Comparison of ENCODE assay signal across 8 mouse cellular contexts in the genomic region with DNA sequence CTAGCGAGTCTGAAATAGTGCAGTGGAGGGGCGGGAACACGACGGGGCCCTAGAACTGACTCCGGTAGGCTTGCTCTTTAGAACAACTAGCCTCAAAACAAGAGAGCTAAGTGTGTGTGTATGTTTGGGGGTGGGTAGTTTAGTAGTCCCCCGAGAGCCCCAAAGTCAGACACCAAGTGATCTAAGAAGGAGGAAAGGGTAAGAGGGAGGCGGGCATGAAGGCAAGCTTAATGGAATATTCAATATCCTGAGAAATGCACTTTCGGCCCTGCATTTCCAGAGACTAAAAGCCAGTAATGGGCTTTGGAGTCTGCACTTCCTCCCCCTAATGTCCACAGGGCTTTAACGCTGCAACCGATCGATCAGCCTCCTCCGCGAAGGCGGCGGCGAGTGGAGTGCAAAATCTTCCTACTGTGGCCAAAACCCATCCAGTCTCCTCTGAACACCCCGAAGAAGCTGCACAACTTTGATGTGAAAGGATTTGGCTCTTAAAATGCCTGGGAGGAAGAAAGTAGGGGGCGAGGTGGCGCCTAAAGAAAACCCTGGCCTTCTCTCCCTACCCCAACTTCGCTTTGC. TPM values are rescaled to one million over a fixed set of nuclear protein-coding genes. Genes with fewer than 3 reads are reported as not detected.
A peak's percentile ranks its signal among the peaks of the same experiment; 100 is the strongest.
DNase-seq lines count a peak whose midpoint lies in the region; ATAC-seq and TF ChIP-seq lines count a peak whose summit lies in the region.

No protein-coding gene starts in this region.

- ATAC-seq in intestine, embryonic 14.5 days (replicated peaks; ENCODE audit: low FRiP score, low TSS enrichment, low read depth): no peak
- no peak for ATAC-seq in midbrain, embryonic 12.5 days (ENCODE audit: low FRiP score, low read depth)

- no peak for TF ChIP-seq POLR2A in thymus, adult 2 months (IDR thresholded peaks at IDR 0.05; ENCODE audit: control insufficient read depth, extremely low read depth, insufficient read depth, low read length, poor library complexity)

- no peak for TF ChIP-seq CTCF in thymus, adult 2 months (IDR thresholded peaks at IDR 0.05; ENCODE audit: borderline replicate concordance, control insufficient read depth, extremely low read depth, insufficient read depth, low read length, poor library complexity)

- peak overlapping the region; percentile 86 for H3K4me2 ChIP-seq in intestine, embryonic 14.5 days (ENCODE audit: low read length)
- peak overlapping the region; percentile 86 for H3K4me2 ChIP-seq in midbrain, embryonic 12.5 days (replicated peaks)

- peak overlapping the region; percentile 81 for H3K27ac ChIP-seq in forebrain, embryonic 10.5 days
- peak overlapping the region; percentile 81 for H3K27ac ChIP-seq in intestine, embryonic 14.5 days (ENCODE audit: low read depth)
- H3K27ac ChIP-seq in midbrain, embryonic 12.5 days (replicated peaks): no peak overlapping the region
- H3K27ac ChIP-seq in thymus, adult 2 months (ENCODE audit: control insufficient read depth, insufficient read depth, low read length): no peak overlapping the region

- H3K9me3 ChIP-seq in forebrain, embryonic 10.5 days: no peaks in the 10 kb centered on the region
- H3K9me3 ChIP-seq in intestine, embryonic 14.5 days (ENCODE audit: control insufficient read depth, low read length): no peaks in the 10 kb centered on the region
- no peaks in the 10 kb centered on the region for H3K9me3 ChIP-seq in midbrain, embryonic 12.5 days

- peak overlapping the region; percentile 54 for H3K9ac ChIP-seq in intestine, embryonic 14.5 days (ENCODE audit: low read length)
- 0 out of 2 replicates have a peak overlapping the region, but pooled peaks have one; percentile 48 for H3K9ac ChIP-seq in midbrain, embryonic 12.5 days (replicated peaks)

- WGBS in forebrain, embryonic 10.5 days: 2% methylated on average over 20 of the region's 20 CpGs
- 9% methylated on average over 20 of the region's 20 CpGs for WGBS in intestine, embryonic 14.5 days
- 4% methylated on average over 20 of the region's 20 CpGs for WGBS in midbrain, embryonic 12.5 days
- WGBS in thymus, adult 2 months: 34% methylated on average over 20 of the region's 20 CpGs

- DNase-seq in adrenal gland, postnatal 10 days: peak; percentile 4
- no peak for DNase-seq in adrenal gland, adult 18-20 months (ENCODE audit: low spot score in 2 of 2)
- DNase-seq in forebrain, embryonic 10.5 days (ENCODE audit: extremely low spot score, low spot score): peak; percentile 24
- DNase-seq in intestine, embryonic 14.5 days (ENCODE audit: low spot score): peak; percentile 76
- no peak for DNase-seq in thymus, adult 2 months
- no peak for DNase-seq in frontal cortex, postnatal 10 days (ENCODE audit: low spot score in 2 of 2)
- DNase-seq in layer of hippocampus, postnatal 36 days: no peak

- no peaks in the 10 kb centered on the region for H3K36me3 ChIP-seq in forebrain, embryonic 10.5 days (replicated peaks)
- no peaks in the 10 kb centered on the region for H3K36me3 ChIP-seq in intestine, embryonic 14.5 days (ENCODE audit: control insufficient read depth, insufficient read depth, low read length)
- no peaks in the 10 kb centered on the region for H3K36me3 ChIP-seq in midbrain, embryonic 12.5 days
- H3K36me3 ChIP-seq in thymus, adult 2 months (ENCODE audit: control insufficient read depth, insufficient read depth, low read length): no peaks in the 10 kb centered on the region

- H3K27me3 ChIP-seq in forebrain, embryonic 10.5 days (ENCODE audit: poor library complexity, severe bottlenecking): peaks cover 63% of the 10 kb centered on the region
- 0 out of 2 replicates have a peak, but pooled peaks cover 2% of the 10 kb centered on the region for H3K27me3 ChIP-seq in intestine, embryonic 14.5 days (replicated peaks; ENCODE audit: control insufficient read depth, insufficient read depth, low read length)
- H3K27me3 ChIP-seq in midbrain, embryonic 12.5 days: peaks cover 36% of the 10 kb centered on the region
- peaks cover 8% of the 10 kb centered on the region for H3K27me3 ChIP-seq in thymus, adult 2 months (ENCODE audit: control insufficient read depth, insufficient read depth, low read length)

- H3K4me3 ChIP-seq in forebrain, embryonic 10.5 days: peak overlapping the region; percentile 60
- peak overlapping the region; percentile 63 for H3K4me3 ChIP-seq in intestine, embryonic 14.5 days (ENCODE audit: low read depth, low read length)
- peak overlapping the region; percentile 50 for H3K4me3 ChIP-seq in midbrain, embryonic 12.5 days
- no peak overlapping the region for H3K4me3 ChIP-seq in thymus, adult 2 months (ENCODE audit: control insufficient read depth, insufficient read depth, low read length)

- peaks cover 36% of the 10 kb centered on the region for H3K4me1 ChIP-seq in forebrain, embryonic 10.5 days
- peaks cover 10% of the 10 kb centered on the region; the same call in 1 of the 2 replicates for H3K4me1 ChIP-seq in intestine, embryonic 14.5 days (replicated peaks; ENCODE audit: control insufficient read depth, insufficient read depth, low read length)
- peaks cover 24% of the 10 kb centered on the region for H3K4me1 ChIP-seq in midbrain, embryonic 12.5 days
- peaks cover 14% of the 10 kb centered on the region for H3K4me1 ChIP-seq in thymus, adult 2 months (replicated peaks; ENCODE audit: control insufficient read depth, insufficient read depth, low read length)

RNA-seq across cellular contexts. Expression of a gene that starts 1.5 kb away (rescaled TPM):
- total RNA-seq in adrenal gland, postnatal 10 days (2021): 10 to 100 TPM in 1 of 2 experiments, 1 to 10 TPM in 1; 8.2 to 13.4 TPM
- total RNA-seq in adrenal gland, adult 18-20 months (2021): 1 to 10 TPM; 6.3 to 6.4 TPM
- polyA plus RNA-seq in forebrain, embryonic 10.5 days (2016; fragmentation: Nextera tagmentation; extraction: Ambion mirVana): 3.5 and 3.9 TPM in 2 replicates
- 14.2 and 16.9 TPM in 2 replicates for polyA plus RNA-seq in intestine, embryonic 14.5 days (2014; fragmentation: Nextera tagmentation; extraction: Ambion mirVana)
- polyA plus RNA-seq in midbrain, embryonic 12.5 days (2016; fragmentation: Nextera tagmentation; extraction: Ambion mirVana): 6.4 and 8.7 TPM in 2 replicates
- polyA plus RNA-seq in thymus, adult 2 months (2012; rRNA removed): 0.24 and 0.26 TPM in 2 replicates
- total RNA-seq in layer of hippocampus, postnatal 36 days (2021): 10 to 100 TPM; 24.3 to 28.4 TPM

Comparison
In these comparisons a context has a peak if more than half of its experiments do, and no peak if none do; other contexts are left out.
1. DNase-seq: peak in adrenal gland, postnatal 10 days (single experiment), forebrain, embryonic 10.5 days (single experiment) and intestine, embryonic 14.5 days (single experiment); none in adrenal gland, adult 18-20 months (0 of 2), thymus, adult 2 months (single experiment), frontal cortex, postnatal 10 days (0 of 2) and layer of hippocampus, postnatal 36 days (0 of 2).
2. H3K27ac ChIP-seq: peak in forebrain, embryonic 10.5 days (single experiment) and intestine, embryonic 14.5 days (single experiment); none in midbrain, embryonic 12.5 days (single experiment) and thymus, adult 2 months (single experiment).